Mouse (Mus musculus) frontal cortex, postnatal 14 days (tissue): Measurements from ENCODE around the gene Mrps25.

Experiments used
- DNase-seq, 2 experiments: peaks; one replicate each; pipeline ENCODE4 v3.0.0; 2022; ENCODE audit warnings: low spot score in 2 of 2

Gene Mrps25

DNA sequence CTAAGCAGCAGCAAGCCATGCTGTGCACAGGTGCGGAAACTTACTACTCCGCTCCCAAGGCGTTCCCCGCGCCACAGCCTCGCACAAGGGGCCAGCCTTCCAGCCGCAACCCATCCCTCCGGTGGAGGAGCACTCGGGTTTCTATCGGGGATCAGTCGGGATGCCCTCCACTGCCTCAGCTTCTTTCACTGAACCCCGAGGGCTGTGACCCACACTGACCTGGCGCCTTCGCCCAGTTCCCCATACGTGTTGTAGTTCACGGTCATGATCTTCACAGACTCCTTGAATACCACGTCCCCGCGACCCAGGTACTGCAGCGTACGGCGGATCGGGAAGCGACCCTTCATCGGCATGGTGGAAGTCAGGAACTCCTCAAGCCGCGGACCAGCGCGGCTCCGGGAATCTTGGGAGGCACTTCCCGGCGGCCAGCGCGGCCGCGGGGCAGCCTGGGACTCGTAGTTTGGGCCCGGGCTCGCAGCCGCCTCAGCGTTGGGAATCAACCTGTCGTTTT is at the start of gene Mrps25:
Gene Mrps25 (minus strand): TSS at position 413 of the 511 bp plus-strand sequence.
- DNase-seq, result peak; percentile 28 to 65

DNA sequence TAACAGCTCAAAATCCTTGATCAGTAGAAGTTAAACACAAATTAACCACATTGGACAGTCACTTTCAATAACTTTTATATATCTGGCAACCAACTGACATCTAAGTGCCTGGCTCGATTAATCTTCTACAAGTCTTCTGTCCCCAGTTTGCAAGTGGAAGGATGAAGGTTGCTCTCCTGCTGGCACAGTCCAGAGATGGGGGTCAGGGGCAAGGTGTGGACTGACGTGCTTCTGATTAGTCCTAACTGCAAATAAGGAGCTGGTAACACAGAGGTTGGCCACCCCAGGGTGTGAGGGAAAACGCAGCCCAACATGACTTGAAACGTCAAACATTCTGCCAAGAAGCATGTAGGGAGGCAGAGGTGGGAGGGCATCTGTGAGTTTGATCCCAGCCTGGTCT is 47.9 kb upstream of the Mrps25 start:
- no peak for DNase-seq

DNA sequence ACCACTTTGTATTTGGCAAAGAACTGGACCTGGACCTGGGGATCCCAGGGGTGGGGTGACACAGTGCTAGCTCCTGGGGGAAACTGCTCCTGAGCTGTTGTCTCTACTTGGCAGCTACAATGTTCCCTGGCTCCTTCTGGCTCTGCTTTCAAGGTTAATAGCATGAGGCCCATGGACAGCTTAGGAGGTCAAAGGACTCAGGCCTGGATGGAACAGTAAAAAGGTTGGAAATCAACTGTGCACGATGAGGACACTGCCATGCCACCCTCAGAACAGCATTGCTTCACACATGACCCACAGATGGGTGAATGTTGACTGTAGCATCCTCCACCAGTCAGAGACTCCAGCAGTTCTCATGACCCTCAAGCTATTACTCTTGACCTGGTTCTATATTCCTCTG is 47.5 kb upstream of the Mrps25 start:
- DNase-seq, result no peak

DNA sequence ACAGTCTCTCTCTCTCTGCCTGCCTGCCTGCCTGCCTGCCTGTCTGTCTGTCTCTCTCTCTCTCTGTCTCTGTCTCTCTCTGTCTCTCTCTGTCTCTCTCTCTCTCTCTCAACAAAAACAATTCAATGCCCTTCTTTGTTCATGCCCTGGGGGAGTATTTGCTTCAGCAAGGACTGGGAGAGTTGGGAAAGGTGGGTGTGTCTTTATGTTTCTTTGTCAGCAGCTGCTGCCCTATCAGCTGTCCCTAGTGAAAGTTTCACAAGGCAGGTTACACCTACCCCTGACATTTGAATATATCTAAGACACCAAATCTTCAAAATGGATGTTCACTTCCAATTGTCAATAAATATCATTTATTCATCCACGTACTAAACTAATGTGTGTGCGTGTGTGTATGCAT is 45.8 kb upstream of the Mrps25 start:
- DNase-seq, result no peak

DNA sequence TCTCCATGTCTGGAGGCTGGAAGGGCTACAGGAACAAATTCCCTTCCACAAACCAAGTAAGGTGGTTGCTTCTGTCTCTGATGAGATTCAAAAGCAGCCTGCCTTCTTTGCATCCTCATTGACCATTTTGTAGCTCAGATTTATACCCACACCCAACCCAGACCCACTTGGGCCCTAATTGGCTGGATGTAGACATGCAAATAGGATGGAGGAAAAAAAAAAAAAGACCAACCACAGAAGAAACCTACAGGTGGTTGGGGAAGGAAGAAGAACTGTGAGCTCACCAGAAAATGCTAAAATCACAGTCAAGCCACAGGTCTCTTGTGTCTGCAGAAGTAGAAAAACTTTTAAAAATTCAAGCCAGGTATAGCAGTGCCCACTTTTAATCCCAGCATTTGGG is 45.3 kb upstream of the Mrps25 start:
- no peak for DNase-seq

GRCm38 (mm10) chr6:92224981-92225380 is 41.1 kb upstream of the Mrps25 start:
- peak in 1 of 2 experiments; percentile 11 for DNase-seq

DNA sequence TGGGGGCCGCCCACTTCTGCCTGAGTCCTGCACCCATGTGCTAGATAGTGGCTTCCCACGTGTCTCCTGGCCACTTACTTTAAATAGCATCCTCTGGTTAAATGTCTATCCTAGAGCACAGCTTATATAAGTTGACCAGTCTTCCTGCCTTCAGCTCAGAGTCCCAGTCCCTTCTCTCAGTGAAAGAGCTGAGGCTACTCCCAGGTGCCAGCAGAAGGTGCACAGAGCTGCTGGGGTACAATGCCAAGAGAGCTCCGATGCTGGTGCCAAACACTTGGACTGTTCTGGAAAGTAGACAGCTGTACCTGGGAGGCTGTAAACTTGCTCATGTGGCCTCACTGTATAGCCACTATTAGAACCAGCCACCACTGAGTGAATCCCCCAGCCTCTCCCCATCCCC is 38.2 kb upstream of the Mrps25 start:
- DNase-seq, result no peak

DNA sequence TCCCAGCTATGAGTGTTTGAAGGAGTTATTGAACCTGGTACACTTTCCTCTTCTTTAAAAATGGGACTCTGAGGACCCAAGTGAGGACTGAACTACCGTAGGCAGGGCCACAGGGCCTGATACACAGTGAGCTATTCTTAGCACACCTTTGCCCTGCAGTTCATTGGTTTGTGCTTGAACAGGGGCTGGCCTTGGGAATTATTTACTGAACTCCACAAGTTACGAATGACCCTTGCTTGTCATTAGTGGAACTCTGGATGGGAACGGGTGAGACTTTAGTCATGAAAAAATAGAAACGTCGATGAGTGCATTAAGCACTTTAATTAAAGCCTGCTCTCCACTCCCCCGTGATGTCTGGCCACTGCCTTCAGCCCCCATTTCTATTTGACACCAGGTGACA is 37.8 kb upstream of the Mrps25 start:
- no peak for DNase-seq

GRCm38 (mm10) chr6:92219445-92219844 is 35.6 kb upstream of the Mrps25 start:
- DNase-seq, result peak in 1 of 2 experiments; percentile 27

GRCm38 (mm10) chr6:92214773-92215449 is 31.1 kb upstream of the Mrps25 start, which contains the start of gene Rbsn:
Gene Rbsn, minus strand, starts transcription at chr6:92214925.
- peak; percentile 81 to 83 for DNase-seq

DNA sequence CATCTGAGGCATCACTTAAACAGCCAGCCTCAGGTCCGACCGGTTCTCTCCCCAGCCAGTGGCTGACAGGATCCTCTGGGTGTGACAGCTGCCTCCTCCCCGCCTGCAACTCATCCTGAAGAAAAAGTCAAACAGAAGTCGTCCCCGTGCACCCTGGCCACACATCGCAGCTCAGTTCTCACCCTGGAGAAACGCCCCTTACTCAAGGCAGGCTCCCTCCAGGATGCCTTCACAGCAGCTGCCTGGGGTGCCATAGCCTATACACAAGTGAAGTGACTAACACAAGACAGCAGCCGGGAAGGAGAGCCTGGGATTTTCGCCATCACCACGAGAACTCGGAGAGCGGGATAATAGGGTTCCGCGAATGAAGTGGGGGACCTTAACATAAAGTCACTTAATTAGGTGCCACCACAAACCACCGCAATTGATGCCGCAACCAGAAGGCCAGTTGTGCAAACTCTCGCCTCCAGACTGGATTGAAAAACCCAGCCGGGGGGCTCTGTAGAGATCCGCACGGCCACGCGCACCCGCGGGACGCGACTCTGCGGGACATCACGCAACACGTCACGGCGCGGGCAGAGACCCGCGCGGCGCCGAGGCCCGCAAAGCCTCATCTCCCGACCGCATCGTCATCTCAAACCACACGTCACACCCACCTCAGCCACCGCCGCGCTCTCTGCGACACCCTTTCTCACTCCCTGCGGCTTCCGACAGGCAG is 30.4 kb upstream of the Mrps25 start:
- no peak for DNase-seq

DNA sequence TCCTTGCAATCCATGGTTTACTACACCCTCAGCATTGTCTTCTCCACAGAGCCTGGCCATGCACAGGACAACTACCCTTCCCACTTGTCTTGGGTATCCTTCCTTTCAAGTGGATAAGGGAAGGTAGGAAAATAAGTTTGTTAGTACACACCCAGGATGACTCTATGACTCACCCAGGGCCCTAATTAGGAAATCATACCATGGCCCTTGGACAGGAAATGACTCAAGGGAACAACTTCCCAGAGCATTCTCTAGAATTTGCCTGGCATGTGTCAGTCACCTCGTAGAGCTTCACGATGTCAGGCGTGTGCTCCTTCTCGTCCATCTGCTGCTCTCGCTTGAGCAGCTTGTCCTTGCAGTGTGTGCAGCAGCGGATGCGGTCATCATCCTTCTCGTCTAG is 15.6 kb upstream of the Mrps25 start:
- no peak for DNase-seq

DNA sequence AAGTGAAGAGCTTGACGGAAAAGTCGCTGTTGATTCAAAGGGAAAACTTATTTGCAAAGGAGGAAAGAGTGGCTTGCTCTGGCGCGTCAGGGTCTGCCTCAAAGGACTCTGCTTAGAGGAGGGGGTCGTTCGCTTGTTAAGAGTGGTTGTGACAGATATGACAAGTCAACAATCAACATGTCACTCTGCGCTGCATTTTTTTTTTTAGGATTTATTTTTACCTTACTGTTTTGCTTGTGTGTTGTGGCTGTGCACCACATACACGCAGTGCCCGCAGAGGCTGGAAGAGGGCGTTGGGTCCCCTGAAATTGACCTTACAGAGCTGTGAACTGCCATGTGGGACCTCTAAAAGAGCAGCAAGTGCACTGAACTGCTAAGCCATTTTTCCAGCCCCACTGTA is 345 bp upstream of the Mrps25 start:
- DNase-seq, result no peak

DNA sequence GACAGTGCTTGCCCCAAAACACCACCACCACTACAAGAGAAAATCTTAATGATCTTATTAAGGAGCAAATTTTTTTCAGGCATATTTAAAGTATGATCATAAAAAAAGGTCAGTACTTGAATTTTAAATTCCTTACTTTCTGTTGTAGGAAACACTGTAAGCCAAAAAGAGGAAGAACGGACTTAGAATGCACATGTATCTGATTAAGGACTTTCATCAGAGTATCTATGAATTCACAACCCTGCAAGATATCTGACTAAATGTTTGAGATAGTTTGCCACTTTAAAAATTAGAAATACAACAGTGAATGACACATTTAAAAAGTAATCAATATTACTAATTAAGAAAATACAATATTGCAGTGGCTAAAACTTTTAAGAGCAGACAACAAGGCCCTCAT is 7.4 kb downstream of the Mrps25 start:
- DNase-seq, result no peak

DNA sequence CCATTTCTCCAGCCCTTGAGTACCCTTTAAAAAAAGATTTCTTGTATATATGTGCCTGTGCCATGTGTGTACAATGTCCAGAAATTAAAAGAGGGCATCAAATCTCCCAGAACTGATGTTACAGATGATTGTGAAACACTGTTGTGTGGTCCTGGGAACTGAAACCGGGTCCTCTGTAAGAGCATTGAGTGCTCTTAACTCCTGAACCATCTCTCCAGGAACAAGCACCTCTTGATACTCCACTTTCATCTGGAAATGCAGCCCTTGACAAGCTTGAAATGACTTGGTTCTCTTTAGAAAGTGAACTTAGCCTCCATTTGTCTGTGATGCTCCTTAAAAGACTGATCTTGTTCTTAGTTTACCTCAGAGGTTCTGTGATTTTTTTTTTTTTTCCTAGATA is 21.1 kb downstream of the Mrps25 start:
- DNase-seq, result no peak

DNA sequence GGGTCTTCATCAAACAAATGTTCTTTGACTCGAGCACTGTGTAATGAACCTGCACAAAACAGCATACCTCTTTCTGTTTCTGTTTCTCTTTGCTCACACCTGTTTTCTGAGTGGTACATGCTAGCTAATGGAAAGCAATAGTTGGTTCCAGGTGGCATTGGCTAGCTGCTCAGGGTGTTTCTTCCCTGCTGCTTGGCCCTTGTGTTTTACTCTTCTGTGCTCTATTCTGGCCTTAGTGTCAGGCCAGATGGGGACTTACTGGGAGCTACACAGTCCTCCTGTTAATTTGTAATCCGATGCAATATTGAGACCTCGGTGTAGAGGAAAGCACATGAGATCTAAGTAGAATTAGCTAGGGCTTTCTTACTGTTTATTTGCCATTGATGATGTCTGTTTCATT is 25.0 kb downstream of the Mrps25 start:
- DNase-seq, result no peak

GRCm38 (mm10) chr6:92153774-92154173 is 30.1 kb downstream of the Mrps25 start:
- DNase-seq, result no peak

DNA sequence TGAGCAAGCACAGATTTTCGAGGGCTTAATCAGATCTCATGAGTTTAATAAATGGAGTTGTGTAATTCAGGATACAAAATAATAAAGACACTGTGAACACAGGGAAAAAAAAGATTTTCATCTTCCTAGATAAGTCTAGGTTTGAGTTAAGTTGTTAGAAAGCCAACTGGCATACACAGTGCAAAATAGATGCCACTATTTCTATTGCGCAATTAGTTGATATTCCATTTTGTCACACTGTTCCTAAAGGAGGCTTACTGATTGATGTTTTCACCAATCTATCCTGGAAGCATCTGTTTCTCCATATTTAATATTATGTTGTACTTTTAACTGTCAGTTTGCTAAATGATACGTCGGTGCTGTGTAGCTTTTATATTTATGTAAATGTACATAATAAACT is 38.0 kb downstream of the Mrps25 start:
- DNase-seq, result no peak

DNA sequence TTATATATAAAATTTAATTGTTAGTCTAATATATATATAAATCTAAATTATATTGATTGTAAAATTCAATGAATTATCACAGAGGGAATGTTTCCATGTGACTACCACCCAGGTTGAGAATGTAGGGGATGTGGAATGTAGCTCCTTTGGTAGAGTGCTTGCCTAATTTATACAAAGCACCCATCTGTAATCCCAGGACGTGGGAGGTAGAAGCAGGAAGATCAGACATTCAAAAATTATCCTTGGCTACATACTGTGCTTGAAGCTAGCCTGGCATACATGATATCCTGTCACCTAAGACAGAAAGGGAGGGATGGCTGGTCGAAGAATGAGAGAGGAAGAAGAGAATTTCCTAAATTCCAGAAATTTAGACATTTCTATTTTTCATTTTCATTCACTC is 47.5 kb downstream of the Mrps25 start:
- DNase-seq, result no peak

DNA sequence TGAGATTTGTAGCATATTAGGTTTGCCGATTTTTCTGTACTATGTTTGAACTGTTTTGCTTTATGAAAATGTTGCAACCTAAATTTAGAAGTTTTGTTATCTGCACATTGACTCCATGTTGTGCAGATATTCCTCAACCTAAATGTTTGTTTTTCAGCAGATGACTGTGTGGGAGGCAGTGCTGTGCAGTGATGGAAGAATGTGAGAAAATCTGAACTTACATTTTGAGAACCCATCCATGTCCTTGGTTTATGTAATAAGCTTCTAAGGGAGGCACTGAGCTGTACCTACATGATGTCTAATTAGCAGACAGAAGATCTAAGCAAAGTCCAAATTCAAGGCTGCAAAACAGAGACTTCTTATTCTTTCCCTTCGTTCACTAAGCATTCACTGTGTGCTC is 50.2 kb downstream of the Mrps25 start:
- no peak for DNase-seq

- DNase-seq, result no peak
Measured at GRCm38 (mm10) chr6:92132021-92132911, 51.6 kb downstream of the Mrps25 start.

DNA sequence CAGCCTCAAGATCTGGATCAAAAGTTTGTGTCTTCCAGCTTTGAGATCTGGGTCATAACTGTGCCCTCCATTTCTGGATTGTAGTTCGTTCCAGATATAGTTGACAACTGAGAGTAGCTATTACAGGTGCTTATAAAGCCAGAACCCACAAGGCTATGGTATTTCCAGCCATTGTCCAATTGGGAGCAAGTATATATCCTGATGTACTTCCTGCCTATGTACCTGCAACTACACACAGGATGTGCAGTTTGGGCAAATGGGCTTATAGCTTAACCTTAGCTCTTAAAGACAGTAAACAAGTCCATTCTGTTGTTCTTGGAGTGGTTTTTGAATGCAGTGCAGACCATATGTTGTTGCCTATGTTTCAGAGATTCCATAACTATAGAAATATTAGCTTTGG is 52.4 kb downstream of the Mrps25 start:
- no peak for DNase-seq
